Mouse (Mus musculus) heart, postnatal 36 days (tissue): ENCODE results near the gene Apex2. TPM values are rescaled to one million over a fixed set of nuclear protein-coding genes. Genes with fewer than 3 reads are reported as not detected.
"Not testable (repeated sequence)": the region's sequence is repeated elsewhere in the genome, so short reads cannot be mapped to it uniquely, and the experiment has no call there.

Source experiments
- DNase-seq, 2 experiments: peaks; one replicate each; pipeline ENCODE4 v3.0.0; 2021 to 2022
- intact Hi-C: fragments of 180-260 bp; cut with DNase I; formaldehyde crosslinking; loops from one replicate; pipeline ENCODE4 v1.15.1; 2025
- microRNA-seq, 2 experiments: library from miRNA; unstranded; fragments of <30 nt; microRNA quantifications; one replicate each; pipeline ENCODE4 v1.2.0; 2021; ENCODE audit warnings: borderline number of aligned reads in 2 of 2
- total RNA-seq, 2 experiments: library from RNA; stranded (reverse); gene quantifications; 2 replicates each; pipeline ENCODE4 v1.2.3; 2021

Apex2 gene
- total RNA-seq, 2 experiments from 2014 or later: 8.0 to 10.6 TPM

- peak in 1 of 2 experiments; percentile 14 for DNase-seq
- intact Hi-C loops: loop anchor here (5.0 to 10.0 kb wide), 4 partner anchors 152 to 1644 kb away; no protein-coding TSS in a partner anchor
Measured at GRCm38 (mm10) chrX:150510631-150511030, 79.0 kb downstream of the Apex2 start.

GRCm38 (mm10) chrX:150508696-150509095, 81.0 kb downstream of the Apex2 start:
- no peak for DNase-seq
- intact Hi-C loops: no loop called here

- intact Hi-C loops, DNase-seq: not testable (repeated sequence)
Measured at GRCm38 (mm10) chrX:150487811-150488210, 101.9 kb downstream of the Apex2 start.

GRCm38 (mm10) chrX:150486314-150487030, 103.2 kb downstream of the Apex2 start:
- intact Hi-C loops: not testable (repeated sequence)
- DNase-seq: peak in 1 of 2 experiments; percentile 8

- peak; percentile 77 to 93 for DNase-seq
- intact Hi-C loops: loop anchor here (1.0 to 10.0 kb wide), 2 partner anchors 19 to 1667 kb away; partner anchors contain the start of genes Iqsec2 and Tmem29
Measured at GRCm38 (mm10) chrX:150477854-150478780, 111.6 kb downstream of the Apex2 start.

- intact Hi-C loops: loop anchor here (10.0 kb wide), 1 partner anchor 1673 kb away; the partner anchor contains the start of gene Iqsec2
- no peak for DNase-seq
Measured at GRCm38 (mm10) chrX:150471416-150471815, 118.3 kb downstream of the Apex2 start.

Small RNAs within 50 kb of the gene (microRNA-seq; reads per million reads assigned to microRNA genes)
- gene Mir3620: 0 reads per million in 2 experiments

Other genes with a start within 250 kb of the Apex2 start
- gene Tmem29, start 130.7 kb downstream of the Apex2 start, total RNA-seq: 1 to 10 TPM; 4.1 to 5.3 TPM
- 100 to 1,000 TPM; 108 to 154 TPM for gene Alas2, start 42.5 kb downstream of the Apex2 start, total RNA-seq
- gene Pfkfb1, start 1.6 kb downstream of the Apex2 start, total RNA-seq: 10 to 100 TPM in 1 of 2 experiments, 1 to 10 TPM in 1; 9.7 to 10.4 TPM
- gene Tro, start 67.7 kb upstream of the Apex2 start, total RNA-seq: 1 to 10 TPM; 1.1 to 1.2 TPM
- 10 to 100 TPM; 23.4 to 30.2 TPM for gene Maged2, start 224.5 kb upstream of the Apex2 start, total RNA-seq